Mouse (Mus musculus) ES-Bruce4 (cell line): ENCODE results near the gene Vmn1r22. TPM values are rescaled to one million over a fixed set of nuclear protein-coding genes. Genes with fewer than 3 reads are reported as not detected.
"Not testable (repeated sequence)": the region's sequence is repeated elsewhere in the genome, so short reads cannot be mapped to it uniquely, and the experiment has no call there.

ENCODE experiments used
- H3K27ac ChIP-seq: 2 replicates; pipeline ENCODE4 v1.5.1; 2012; ENCODE audit warnings: low read length, inconsistent platforms; ENCODE audit not compliant: insufficient read depth
- H3K27me3 ChIP-seq: 2 replicates; pipeline ENCODE4 v1.6.1; 2012; ENCODE audit warnings: mild to moderate bottlenecking, low read length, inconsistent platforms; ENCODE audit not compliant: control insufficient read depth, poor library complexity, insufficient read depth, severe bottlenecking
- H3K36me3 ChIP-seq: 2 replicates; pipeline ENCODE4 v1.6.1; 2012; ENCODE audit warnings: inconsistent platforms, mild to moderate bottlenecking, low read length, moderate library complexity; ENCODE audit not compliant: control insufficient read depth, poor library complexity, insufficient read depth, severe bottlenecking
- H3K4me1 ChIP-seq: one replicate; pipeline ENCODE4 v1.8.1; 2011; ENCODE audit warnings: low read length; ENCODE audit not compliant: control insufficient read depth, insufficient read depth
- H3K4me3 ChIP-seq: 2 replicates; pipeline ENCODE4 v1.5.1; 2011; ENCODE audit warnings: low read depth, mild to moderate bottlenecking, low read length
- H3K9ac ChIP-seq: 2 replicates; pipeline ENCODE4 v1.6.1; 2012; ENCODE audit warnings: low read depth, mild to moderate bottlenecking, inconsistent platforms; ENCODE audit not compliant: poor library complexity, severe bottlenecking
- H3K9me3 ChIP-seq: replicated peaks from 2 replicates; pipeline ENCODE4 v1.6.1; 2012; ENCODE audit warnings: mild to moderate bottlenecking, low read length, inconsistent platforms; ENCODE audit not compliant: control insufficient read depth, poor library complexity, insufficient read depth, severe bottlenecking
- CTCF ChIP-seq: IDR thresholded peaks from one replicate; pipeline ENCODE4 v1.8.1; 2011; ENCODE audit warnings: low read depth, low read length
- EP300 ChIP-seq: IDR thresholded peaks from 2 replicates; pipeline ENCODE4 v1.6.1; 2011; ENCODE audit warnings: low read depth, low read length; ENCODE audit not compliant: insufficient read depth
- POLR2A ChIP-seq: IDR thresholded peaks from one replicate; pipeline ENCODE4 v1.8.1; 2011; ENCODE audit warnings: low read length; ENCODE audit not compliant: insufficient read depth
- polyA plus RNA-seq: library from polyadenylated mRNA; stranded (reverse); fragments of >200 nt; gene quantifications from 2 replicates; pipeline ENCODE4 v1.2.4, GENCODE M21; 2011; ENCODE audit warnings: low read depth; ENCODE audit not compliant: missing spikeins, insufficient read depth, insufficient read length

The Vmn1r22 gene
- polyA plus RNA-seq: not detected in 2 replicates

- no peak within 1 kb of the TSS for H3K9ac ChIP-seq
- no peak within 1 kb of the TSS for H3K4me3 ChIP-seq
- H3K4me1 ChIP-seq: no peaks in the 10 kb centered on the region
- no peaks in the 10 kb centered on the region for H3K36me3 ChIP-seq
- TF ChIP-seq POLR2A (no peak), EP300 (no peak), CTCF (no peak)
- 0 out of 2 replicates have a peak, but pooled peaks cover 2% of the 10 kb centered on the region for H3K9me3 ChIP-seq
- H3K27ac ChIP-seq: no peak within 1 kb of the TSS
- H3K27me3 ChIP-seq: no peaks in the 10 kb centered on the region
Measured at GRCm38 (mm10) chr6:57907928-57908327, at the start of gene Vmn1r22. Gene Vmn1r22 (minus strand): TSS chr6:57908028.

- Histone ChIP-seq H3K9me3 (no peaks in the 10 kb centered on the region), H3K4me3 (no peak within 1 kb of the TSS), H3K36me3 (no peaks in the 10 kb centered on the region), H3K9ac (no peak within 1 kb of the TSS), H3K4me1 (no peaks in the 10 kb centered on the region), H3K27ac (no peak within 1 kb of the TSS), H3K27me3 (no peaks in the 10 kb centered on the region)
- no peak for TF ChIP-seq CTCF
- no peak for TF ChIP-seq EP300
- no peak for TF ChIP-seq POLR2A
Measured at GRCm38 (mm10) chr6:57926738-57927137, 18.9 kb upstream of the Vmn1r22 start, which contains the start of gene Vmn1r23. Gene Vmn1r23 (minus strand): TSS chr6:57926838.

GRCm38 (mm10) chr6:57859043-57860042, 48.5 kb downstream of the Vmn1r22 start:
- no peaks in the 10 kb centered on the region for H3K27me3 ChIP-seq
- H3K36me3 ChIP-seq: no peaks in the 10 kb centered on the region
- no peak for TF ChIP-seq EP300

GRCm38 (mm10) chr6:57851177-57851576, 56.7 kb downstream of the Vmn1r22 start:
- H3K27ac ChIP-seq, H3K36me3 ChIP-seq, H3K9ac ChIP-seq, H3K4me1 ChIP-seq, H3K9me3 ChIP-seq, H3K27me3 ChIP-seq, H3K4me3 ChIP-seq: not testable (repeated sequence)

More at GRCm38 (mm10) chr6:57859043-57860042, 48.5 kb downstream of the Vmn1r22 start:
- H3K4me1 ChIP-seq: no peaks in the 10 kb centered on the region
- no peaks in the 10 kb centered on the region for H3K9me3 ChIP-seq
- no peak overlapping the region for H3K27ac ChIP-seq
- no peak overlapping the region for H3K4me3 ChIP-seq
- H3K9ac ChIP-seq: no peak overlapping the region

GRCm38 (mm10) chr6:57850286-57850685, 57.5 kb downstream of the Vmn1r22 start, which contains the start of gene Vmn1r21:
Gene Vmn1r21 (minus strand): TSS chr6:57850343.
- Histone ChIP-seq H3K9me3 (no peaks in the 10 kb centered on the region), H3K9ac (no peak within 1 kb of the TSS), H3K4me1 (no peaks in the 10 kb centered on the region), H3K4me3 (no peak within 1 kb of the TSS), H3K27ac (no peak within 1 kb of the TSS), H3K36me3 (no peaks in the 10 kb centered on the region), H3K27me3 (no peaks in the 10 kb centered on the region)
- TF ChIP-seq POLR2A (no peak), CTCF (no peak), EP300 (no peak)

Other genes starting within 250 kb of the Vmn1r22 start
- gene Pyurf, start 215.9 kb downstream of the Vmn1r22 start, polyA plus RNA-seq: 3.4 and 4.3 TPM in 2 replicates
- 28.0 and 30.1 TPM in 2 replicates for gene Lancl2, start 205.5 kb downstream of the Vmn1r22 start, polyA plus RNA-seq
- gene Vopp1, start 82.9 kb downstream of the Vmn1r22 start, polyA plus RNA-seq: 15.1 and 17.6 TPM in 2 replicates
- not detected in 2 replicates for gene Vmn1r21, start 57.7 kb downstream of the Vmn1r22 start, polyA plus RNA-seq
- not detected in 2 replicates for gene Vmn1r23, start 18.8 kb upstream of the Vmn1r22 start, polyA plus RNA-seq
- not detected in 2 replicates for gene Vmn1r24, start 53.5 kb upstream of the Vmn1r22 start, polyA plus RNA-seq
- gene Vmn1r25, start 72.8 kb upstream of the Vmn1r22 start, polyA plus RNA-seq: not detected in 2 replicates
- not detected in 2 replicates for gene Vmn1r26, start 107.1 kb upstream of the Vmn1r22 start, polyA plus RNA-seq